9 mouse cellular contexts compared by ENCODE assay signal in genomic region chr8:108690576-108691455, GRCm38 (mm10).
DNase-seq lines count a peak whose midpoint lies in the region; ATAC-seq and TF ChIP-seq lines count a peak whose summit lies in the region.
"Had no signal": no experiment of that assay in that cellular context is flagged by ENCODE, and none has a peak within 500 bp of the region (broad histone marks: within the 10 kb centered on the region; RNA-seq: fewer than 3 reads in every experiment).

No protein-coding gene starts in this region.

- H3K36me3 ChIP-seq in intestine, postnatal 0 days (ENCODE audit: control insufficient read depth, insufficient read depth): no peaks in the 10 kb centered on the region
- no peaks in the 10 kb centered on the region for H3K36me3 ChIP-seq in midbrain, postnatal 0 days (ENCODE audit: insufficient read depth, low read length)

- 20% methylated on average over 14 of the region's 14 CpGs for WGBS in intestine, postnatal 0 days
- 27% methylated on average over 14 of the region's 14 CpGs for WGBS in midbrain, postnatal 0 days

- H3K27me3 ChIP-seq in intestine, postnatal 0 days (replicated peaks; ENCODE audit: control insufficient read depth, insufficient read depth, low read length): peaks cover 16% of the 10 kb centered on the region
- H3K27me3 ChIP-seq in midbrain, postnatal 0 days (ENCODE audit: insufficient read depth, low read length): no peaks in the 10 kb centered on the region; the same call in 1 of the 2 replicates

- H3K4me3 ChIP-seq in intestine, postnatal 0 days (ENCODE audit: low read depth, low read length): no peak overlapping the region
- no peak overlapping the region for H3K4me3 ChIP-seq in midbrain, postnatal 0 days (ENCODE audit: low read depth, low read length)

- peak; percentile 17; the same call in 1 of the 2 replicates for ATAC-seq in intestine, postnatal 0 days
- peak; percentile 53; the same call in 1 of the 2 replicates for ATAC-seq in midbrain, postnatal 0 days (ENCODE audit: low FRiP score)

- no peak overlapping the region for H3K9ac ChIP-seq in intestine, postnatal 0 days (ENCODE audit: low read depth, low read length)
- H3K9ac ChIP-seq in midbrain, postnatal 0 days (replicated peaks; ENCODE audit: low read length, poor library complexity, severe bottlenecking): no peak overlapping the region
- H3K9ac ChIP-seq: liver, embryonic 14.5 days had no signal

- peaks cover 4% of the 10 kb centered on the region; the same call in 1 of the 2 replicates for H3K4me1 ChIP-seq in intestine, postnatal 0 days (replicated peaks; ENCODE audit: control insufficient read depth, insufficient read depth, low read length)
- peaks cover under 1% of the 10 kb centered on the region; the same call in 1 of the 2 replicates for H3K4me1 ChIP-seq in midbrain, postnatal 0 days (ENCODE audit: insufficient read depth, low read length)

- H3K9me3 ChIP-seq in intestine, postnatal 0 days (ENCODE audit: control insufficient read depth): no peaks in the 10 kb centered on the region
- H3K9me3 ChIP-seq in midbrain, postnatal 0 days (ENCODE audit: low read length): no peaks in the 10 kb centered on the region

- DNase-seq in adrenal gland, adult (ENCODE audit: inconsistent age in 2 of 2, low spot score in 1 of 2): peak; percentile 59 to 66
- DNase-seq in adrenal gland, postnatal 4 days (ENCODE audit: low spot score in 2 of 2): no peak
- DNase-seq in retina, postnatal 1 day: peak; percentile 49
- DNase-seq in retina, embryonic 14.5 days (ENCODE audit: low spot score): no peak
- peak; percentile 48 for DNase-seq in midbrain, postnatal 0 days (ENCODE audit: low spot score)
- DNase-seq in ovary, postnatal 36 days (ENCODE audit: low spot score): no peak
- DNase-seq in gastrocnemius, postnatal 25 days: no peak

- no peak for TF ChIP-seq CTCF in intestine, postnatal 0 days (IDR thresholded peaks at IDR 0.05; ENCODE audit: low read depth)
- no peak for TF ChIP-seq CTCF in midbrain, postnatal 0 days (IDR thresholded peaks at IDR 0.05)

- no peak overlapping the region; the same call in 1 of the 2 replicates for H3K27ac ChIP-seq in intestine, postnatal 0 days (ENCODE audit: low read depth, low read length)
- H3K27ac ChIP-seq in midbrain, postnatal 0 days (ENCODE audit: low read depth, low read length): peak overlapping the region; percentile 82
- H3K27ac ChIP-seq: liver, embryonic 14.5 days had no signal

- peak overlapping the region; percentile 65 for H3K4me2 ChIP-seq in intestine, postnatal 0 days (replicated peaks; ENCODE audit: low read depth)
- H3K4me2 ChIP-seq in midbrain, postnatal 0 days (ENCODE audit: low read depth, low read length, poor library complexity, severe bottlenecking): peak overlapping the region; percentile 42

Comparison
In these comparisons a context has a peak if more than half of its experiments do, and no peak if none do; other contexts are left out.
1. DNase-seq: peak in adrenal gland, adult (2 of 2), retina, postnatal 1 day (single experiment) and midbrain, postnatal 0 days (single experiment); none in adrenal gland, postnatal 4 days (0 of 2), retina, embryonic 14.5 days (single experiment), ovary, postnatal 36 days (single experiment) and gastrocnemius, postnatal 25 days (single experiment).